Mouse (Mus musculus) right cerebral cortex, postnatal 4 days (tissue): ENCODE data around the gene Zdhhc14.

Source experiments
- DNase-seq: peaks from one replicate; pipeline ENCODE4 v3.0.0-alpha.2; 2022

Gene Zdhhc14

DNA sequence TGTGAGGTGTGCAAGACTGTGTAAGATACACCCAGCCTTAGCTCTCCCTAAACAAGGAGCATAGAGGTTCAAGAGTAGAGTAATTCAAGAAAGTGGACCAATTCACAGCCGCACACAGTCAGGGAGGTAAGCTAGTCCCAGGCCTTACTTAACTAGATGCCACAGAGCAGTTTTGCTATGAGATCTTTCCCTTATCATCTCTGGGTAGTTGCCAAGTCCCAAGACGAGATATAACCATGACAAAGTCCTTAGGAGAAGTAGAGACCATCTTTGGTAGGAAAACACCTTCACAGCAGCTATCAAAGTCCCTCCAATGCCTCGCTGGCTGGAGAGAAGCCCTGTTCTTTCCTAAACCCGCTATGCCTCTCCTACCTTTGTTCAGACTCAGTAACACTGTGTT is 301.2 kb downstream of the Zdhhc14 start:
- no peak for DNase-seq

GRCm38 (mm10) chr17:5794276-5794675 is 301.9 kb downstream of the Zdhhc14 start:
- no peak for DNase-seq

GRCm38 (mm10) chr17:5795369-5795768 is 303.0 kb downstream of the Zdhhc14 start:
- DNase-seq = no peak

DNA sequence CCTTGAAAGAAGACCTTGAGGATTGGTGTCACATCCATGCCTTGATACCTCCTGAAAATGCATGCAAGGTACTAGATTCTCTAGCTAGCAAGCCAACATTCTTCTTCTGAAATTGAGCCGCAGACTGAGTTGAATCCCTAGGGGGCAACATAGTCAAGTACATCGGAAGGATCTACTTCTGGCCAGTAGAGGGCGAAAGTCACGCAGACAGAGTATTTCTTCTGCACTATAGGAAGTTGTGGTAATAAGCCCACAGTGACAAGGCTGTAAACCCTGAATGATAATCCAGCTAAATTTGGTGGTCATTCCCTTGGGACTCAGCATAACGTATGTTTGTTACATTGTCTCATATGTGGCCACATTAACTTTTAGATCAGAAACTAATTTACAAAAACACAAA is 303.5 kb downstream of the Zdhhc14 start:
- DNase-seq = peak; percentile 60

- peak; percentile 30 for DNase-seq
Observed at GRCm38 (mm10) chr17:5797124-5797760, 304.9 kb downstream of the Zdhhc14 start.

DNA sequence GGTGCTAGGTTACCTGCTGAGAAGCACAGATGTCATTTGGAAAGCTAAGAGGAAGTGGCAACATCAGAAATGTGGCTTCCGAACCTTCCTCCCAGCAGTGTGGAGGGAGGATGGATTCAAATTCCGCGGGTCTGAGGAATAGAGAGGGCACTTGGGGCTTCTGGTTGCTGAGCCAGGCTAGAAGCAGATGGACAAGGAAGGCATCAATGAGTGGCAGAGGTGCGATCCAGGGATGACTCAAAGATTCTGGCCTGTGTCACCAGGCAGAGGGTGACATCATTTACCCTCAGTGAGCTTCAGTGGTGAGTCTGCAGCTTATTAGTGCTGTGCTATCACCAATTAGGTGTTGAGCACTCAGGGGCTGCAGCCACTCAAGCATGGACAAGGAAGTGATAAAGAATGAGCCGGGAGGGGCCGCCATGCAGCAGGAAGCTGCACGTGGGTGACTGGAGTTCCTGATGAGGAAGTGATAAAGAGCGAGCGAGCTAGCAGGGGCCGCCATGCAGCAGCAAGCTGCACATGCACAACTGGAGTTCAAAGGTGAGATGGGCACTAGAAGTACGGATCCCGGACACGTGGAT is 306.0 kb downstream of the Zdhhc14 start:
- no peak for DNase-seq

DNA sequence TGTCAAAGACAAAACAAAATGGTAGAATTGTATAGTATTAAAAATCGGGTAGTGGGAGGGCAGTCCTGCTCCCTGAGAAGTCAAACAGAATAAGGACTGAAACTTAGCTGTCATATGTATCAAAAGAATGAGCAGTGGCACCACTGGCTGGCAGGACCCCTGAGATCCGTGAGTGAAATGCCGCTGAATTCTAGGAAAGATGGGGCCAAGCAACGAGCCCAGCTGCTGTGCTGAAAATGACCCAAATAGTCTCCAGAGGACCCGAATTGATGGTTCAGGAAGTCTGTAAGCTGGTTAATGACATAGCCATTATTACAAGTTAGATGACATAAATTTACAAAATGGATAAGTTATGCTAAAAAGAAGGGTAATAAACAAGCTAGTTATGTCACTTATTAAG is 306.5 kb downstream of the Zdhhc14 start:
- no peak for DNase-seq

DNA sequence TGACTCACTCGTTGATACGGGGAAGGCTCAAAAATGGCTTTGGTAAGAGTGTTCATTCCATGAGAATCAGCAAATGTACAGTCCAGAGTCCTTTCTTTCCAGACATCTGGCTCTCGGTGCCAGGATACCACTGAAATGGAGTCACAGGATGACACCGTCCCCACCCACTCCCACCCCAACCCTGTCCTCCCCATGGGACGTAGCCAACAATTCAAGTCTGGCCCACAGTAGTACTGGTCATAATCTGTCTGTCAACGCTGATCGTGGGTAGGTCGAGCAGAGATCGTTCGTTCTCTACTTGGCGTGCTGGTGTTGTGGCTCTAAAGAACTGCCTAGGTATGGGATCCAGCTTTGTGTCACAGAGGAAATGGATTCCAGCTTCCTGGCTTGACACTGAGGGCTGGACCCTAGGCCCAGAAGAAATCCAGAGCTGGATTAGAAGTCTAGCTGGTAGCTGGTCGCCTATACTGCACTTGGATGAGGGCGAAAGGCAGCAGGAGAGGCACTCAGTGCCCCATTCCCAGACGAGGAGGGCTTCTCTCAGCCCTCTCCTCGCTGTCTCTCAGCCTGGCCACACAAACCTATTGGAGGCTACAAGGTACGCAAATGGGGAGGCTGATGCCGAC is 307.2 kb downstream of the Zdhhc14 start:
- no peak for DNase-seq

DNA sequence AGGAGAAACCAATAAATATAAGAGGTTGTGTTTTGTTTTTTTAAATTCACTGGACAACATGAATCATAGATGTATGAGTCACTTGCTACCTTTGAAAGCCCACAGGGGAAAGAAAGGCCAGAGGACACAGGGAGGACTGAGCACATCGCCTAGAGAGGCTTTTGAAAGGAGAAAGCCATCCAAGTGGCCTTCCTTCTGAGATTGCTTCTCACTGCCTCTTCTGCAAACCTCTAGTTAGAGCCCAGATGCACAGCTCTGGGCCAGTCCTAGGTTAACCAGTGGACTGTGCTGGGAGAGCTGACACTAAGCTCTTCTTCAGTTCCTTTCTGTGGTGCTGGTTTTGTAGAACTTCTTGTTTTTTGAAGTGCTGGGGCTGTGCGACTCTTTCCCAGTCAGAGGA is 307.9 kb downstream of the Zdhhc14 start:
- no peak for DNase-seq

DNA sequence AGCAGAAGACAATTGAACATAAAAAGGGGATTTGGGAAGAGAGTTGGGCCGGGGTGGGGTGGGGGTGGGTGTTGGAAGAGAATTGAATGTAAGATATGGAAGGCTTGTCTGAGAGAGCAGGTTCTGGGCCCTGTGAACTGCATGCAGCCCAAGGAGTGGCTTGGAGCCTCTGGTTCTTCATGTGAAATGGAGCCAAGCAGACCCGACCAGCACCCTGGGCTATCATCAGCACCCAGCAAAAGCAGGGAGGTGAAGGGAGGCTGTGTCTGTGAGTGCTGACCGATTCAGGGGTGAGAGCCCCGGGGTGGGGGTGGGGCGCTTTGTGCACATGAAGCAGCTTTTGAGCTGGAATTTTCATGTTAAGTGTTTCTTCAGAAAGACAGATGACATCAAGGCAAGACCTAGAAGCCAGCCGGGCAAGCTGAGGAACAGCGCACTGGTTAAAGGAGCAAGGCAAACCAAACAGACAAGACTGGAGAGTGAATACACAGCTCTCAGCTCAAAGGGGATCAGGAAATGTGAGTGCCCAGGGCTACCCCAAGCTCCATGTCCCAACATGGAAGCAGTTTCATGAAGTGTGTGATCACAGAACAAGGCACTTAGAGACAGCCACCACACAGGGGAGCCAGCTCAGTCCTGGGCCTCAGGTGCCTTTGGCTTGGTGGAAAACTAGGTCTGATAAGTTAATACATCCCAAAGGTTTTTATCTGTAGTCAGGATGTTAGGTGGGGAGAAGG is 308.6 kb downstream of the Zdhhc14 start:
- no peak for DNase-seq

DNA sequence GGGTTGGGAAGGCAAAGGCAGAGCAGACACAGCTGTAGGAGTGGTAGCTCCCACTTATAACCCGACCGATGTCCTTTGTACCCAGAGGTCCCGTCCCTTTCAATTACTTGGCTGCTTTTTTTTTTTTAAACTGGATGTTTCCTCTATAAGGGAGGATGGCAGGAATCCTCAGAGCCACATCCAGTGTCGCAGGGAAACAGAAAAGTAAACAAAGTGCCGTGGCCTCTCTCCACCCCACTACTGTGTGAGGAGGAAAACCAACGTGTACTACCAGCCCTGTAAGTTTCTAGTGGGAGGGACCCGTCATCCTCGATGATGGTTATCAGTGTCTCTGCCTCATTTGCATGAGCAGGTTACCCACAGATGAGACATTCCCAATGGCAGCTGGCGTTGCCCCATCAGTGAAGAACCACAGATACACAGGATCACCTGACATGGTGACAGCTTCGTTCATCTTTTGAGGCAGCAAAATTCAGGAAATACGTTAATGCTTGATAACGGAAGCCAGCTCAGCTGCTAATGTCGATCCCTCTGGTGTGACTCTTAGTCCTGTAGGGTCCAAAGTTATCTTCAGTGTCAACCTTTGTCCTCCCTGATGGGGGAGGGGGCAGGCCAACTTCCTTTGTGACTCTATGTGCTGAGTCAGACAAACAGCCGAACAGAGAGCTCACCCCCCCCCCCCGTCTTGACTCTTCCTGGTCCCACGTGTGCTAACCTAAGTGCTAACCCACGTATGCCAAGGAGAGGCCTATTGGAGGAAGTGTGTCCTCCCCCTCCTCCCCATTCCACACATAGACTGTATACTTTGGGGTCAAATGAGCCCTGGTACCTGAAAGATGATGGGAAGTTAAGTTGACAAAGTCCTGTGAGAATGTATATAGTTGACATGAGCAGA is 309.7 kb downstream of the Zdhhc14 start:
- no peak for DNase-seq

GRCm38 (mm10) chr17:5802656-5802955 is 310.2 kb downstream of the Zdhhc14 start:
- no peak for DNase-seq
